Mouse (Mus musculus) lung, embryonic 14.5 days (tissue): ENCODE measurements at regions not wholly inside any gene's neighbourhood (a gene's known extent, or its start where the extent isn't known, plus 50 kb on each side); places are given as distances from the start of the nearest gene placed in this dataset.
A peak's percentile ranks its signal among the peaks of the same experiment; 100 is the strongest.

Source experiments
- ATAC-seq: fragments of 200-750 bp; cut with Nextera tagmentation; 2 replicates; pipeline ENCODE4 v1.8.0; 2017; ENCODE audit warnings: mild to moderate bottlenecking, moderate TSS enrichment, moderate library complexity; ENCODE audit not compliant: insufficient read depth
- DNase-seq: peaks from one replicate; pipeline ENCODE4 v3.0.0-alpha.2; 2015
- H3K27ac ChIP-seq: fragments of 300-500 bp; sonication (generic); 2 replicates; pipeline ENCODE4 v1.5.1; 2014; ENCODE audit warnings: low read depth, mild to moderate bottlenecking, moderate library complexity
- H3K27me3 ChIP-seq: fragments of 300-500 bp; sonication (generic); 2 replicates; pipeline ENCODE4 v1.6.1; 2014; ENCODE audit warnings: low read length, control low read depth; ENCODE audit not compliant: insufficient read depth
- H3K36me3 ChIP-seq: fragments of 300-500 bp; sonication (generic); 2 replicates; pipeline ENCODE4 v1.6.1; 2014; ENCODE audit warnings: control low read depth; ENCODE audit not compliant: insufficient read depth
- H3K4me1 ChIP-seq: fragments of 300-500 bp; sonication (generic); 2 replicates; pipeline ENCODE4 v1.6.1; 2014; ENCODE audit warnings: antibody characterized with exemption, control low read depth; ENCODE audit not compliant: insufficient read depth
- H3K4me2 ChIP-seq: fragments of 300-500 bp; sonication (generic); 2 replicates; pipeline ENCODE4 v1.6.1; 2014; ENCODE audit warnings: mild to moderate bottlenecking
- H3K4me3 ChIP-seq: fragments of 300-500 bp; sonication (generic); 2 replicates; pipeline ENCODE4 v1.5.1; 2014; ENCODE audit warnings: low read depth, low read length
- H3K9ac ChIP-seq: fragments of 300-500 bp; sonication (generic); 2 replicates; pipeline ENCODE4 v1.6.1; 2014
- H3K9me3 ChIP-seq: fragments of 300-500 bp; sonication (generic); 2 replicates; pipeline ENCODE4 v1.6.1; 2016; ENCODE audit warnings: low read depth, low read length, control low read depth
- CTCF ChIP-seq: IDR thresholded peaks from 2 replicates; pipeline ENCODE4 v1.5.1; 2016; ENCODE audit warnings: antibody characterized with exemption, low read depth
- WGBS: fragments of 180-500 bp; shearing (Covaris S2); extraction: QIAGEN DNeasy Blood & Tissue Kit; methylation state at CpG from one replicate; pipeline ENCODE4 v1.1.7; 2014; 5-methylcytosine and 5-hydroxymethylcytosine counted together

- Histone ChIP-seq H3K27ac (no peak overlapping the region), H3K4me2 (no peak overlapping the region), H3K4me3 (no peak overlapping the region), H3K9ac (no peak overlapping the region), H3K36me3 (no peaks in the 10 kb centered on the region), H3K4me1 (no peaks in the 10 kb centered on the region), H3K27me3 (no peaks in the 10 kb centered on the region), H3K9me3 (no peaks in the 10 kb centered on the region)
- no peak for TF ChIP-seq CTCF
- ATAC-seq (no peak), DNase-seq (no peak)
- WGBS: 69% methylated on average over 4 of the region's 4 CpGs
Measured at GRCm38 (mm10) chr3:157732136-157732940, 165.6 kb downstream of the Ptger3 start.

DNA sequence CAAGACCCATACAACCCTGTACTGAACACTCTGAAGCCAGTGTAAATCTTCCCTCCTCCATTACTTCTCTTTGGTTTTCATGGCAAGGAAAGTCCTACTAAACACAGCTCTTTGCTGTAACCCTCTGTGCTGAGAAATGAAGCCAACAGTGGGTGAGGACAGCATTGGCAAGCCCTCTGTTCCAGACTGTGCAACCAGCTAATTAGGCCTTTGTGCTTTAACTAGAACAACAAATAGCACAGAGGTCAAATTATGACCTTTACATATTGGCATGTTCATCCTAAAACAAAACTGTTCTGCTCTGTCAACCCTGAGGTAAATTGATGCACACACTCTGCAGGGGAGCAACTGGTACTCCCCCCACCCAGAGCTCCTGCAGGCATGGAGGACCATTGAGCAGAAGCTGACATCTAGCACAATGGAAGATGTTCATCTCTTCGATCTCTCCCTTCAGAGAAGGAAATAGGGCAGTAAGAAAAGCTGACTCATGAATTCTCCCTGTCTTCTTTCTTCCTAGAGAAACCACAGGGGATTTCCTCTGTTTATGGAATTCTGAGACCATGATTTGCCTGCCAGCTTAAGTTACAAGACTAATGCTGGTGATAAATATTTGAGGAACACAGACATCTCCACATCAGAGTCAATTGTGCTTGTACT is 163.1 kb downstream of the Ptger3 start:
- Histone ChIP-seq H3K27ac (no peak overlapping the region), H3K27me3 (no peaks in the 10 kb centered on the region), H3K9ac (no peak overlapping the region), H3K36me3 (no peaks in the 10 kb centered on the region), H3K4me2 (no peak overlapping the region), H3K9me3 (no peaks in the 10 kb centered on the region), H3K4me1 (no peaks in the 10 kb centered on the region), H3K4me3 (no peak overlapping the region)
- no peak for ATAC-seq
- WGBS: 65% methylated on average over 1 of the region's 1 CpGs
- TF ChIP-seq CTCF: no peak
- no peak for DNase-seq

- WGBS: 44% methylated on average over 1 of the region's 1 CpGs
- no peaks in the 10 kb centered on the region for H3K36me3 ChIP-seq
- DNase-seq (no peak), ATAC-seq (no peak)
- H3K27me3 ChIP-seq: no peaks in the 10 kb centered on the region
- H3K4me1 ChIP-seq: no peaks in the 10 kb centered on the region
- H3K4me3 ChIP-seq: no peak overlapping the region
- H3K4me2 ChIP-seq: no peak overlapping the region
- no peak for TF ChIP-seq CTCF
- H3K27ac ChIP-seq: no peak overlapping the region
- no peak overlapping the region for H3K9ac ChIP-seq
- no peaks in the 10 kb centered on the region for H3K9me3 ChIP-seq
Measured at GRCm38 (mm10) chr3:157724542-157724941, 157.8 kb downstream of the Ptger3 start.

DNA sequence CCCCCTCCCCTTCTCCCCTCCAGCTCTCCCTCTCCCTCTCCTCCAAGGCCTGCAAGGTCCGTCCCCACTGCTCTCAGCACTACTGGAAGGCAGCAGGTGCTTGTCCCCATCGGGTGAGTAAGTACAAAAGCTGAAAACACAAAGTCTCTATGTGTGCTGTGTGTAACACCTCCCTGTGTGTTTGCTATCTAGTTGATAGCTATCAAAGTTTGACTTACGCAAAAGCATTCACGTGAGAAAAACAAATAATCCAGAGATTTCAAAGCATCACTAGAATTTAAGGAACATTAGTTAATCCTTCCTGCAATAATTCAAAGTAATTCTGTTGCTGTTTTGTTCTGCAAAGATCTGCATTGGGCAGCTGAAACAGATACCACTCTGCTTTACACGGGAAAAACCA is 156.5 kb downstream of the Ptger3 start:
- no peaks in the 10 kb centered on the region for H3K4me1 ChIP-seq
- H3K4me2 ChIP-seq: no peak overlapping the region
- no peak for ATAC-seq
- TF ChIP-seq CTCF: no peak
- no peaks in the 10 kb centered on the region for H3K9me3 ChIP-seq
- H3K9ac ChIP-seq: no peak overlapping the region
- H3K4me3 ChIP-seq: no peak overlapping the region
- H3K27me3 ChIP-seq: 0 out of 2 replicates have a peak, but pooled peaks cover 3% of the 10 kb centered on the region
- H3K36me3 ChIP-seq: no peaks in the 10 kb centered on the region
- no peak for DNase-seq
- no peak overlapping the region for H3K27ac ChIP-seq
- 46% methylated on average over 5 of the region's 5 CpGs for WGBS

- no peak overlapping the region for H3K4me2 ChIP-seq
- peak; percentile 90 for TF ChIP-seq CTCF
- H3K4me1 ChIP-seq: no peaks in the 10 kb centered on the region
- 0 out of 2 replicates have a peak, but pooled peaks cover 3% of the 10 kb centered on the region for H3K27me3 ChIP-seq
- no peak overlapping the region for H3K9ac ChIP-seq
- 16% methylated on average over 7 of the region's 7 CpGs for WGBS
- no peaks in the 10 kb centered on the region for H3K9me3 ChIP-seq
- no peaks in the 10 kb centered on the region for H3K36me3 ChIP-seq
- no peak overlapping the region for H3K4me3 ChIP-seq
- no peak overlapping the region for H3K27ac ChIP-seq
- peak; percentile 57; the same call in 1 of the 2 replicates for ATAC-seq
- DNase-seq: peak; percentile 87
Measured at GRCm38 (mm10) chr3:157717313-157717921, 150.7 kb downstream of the Ptger3 start.

DNA sequence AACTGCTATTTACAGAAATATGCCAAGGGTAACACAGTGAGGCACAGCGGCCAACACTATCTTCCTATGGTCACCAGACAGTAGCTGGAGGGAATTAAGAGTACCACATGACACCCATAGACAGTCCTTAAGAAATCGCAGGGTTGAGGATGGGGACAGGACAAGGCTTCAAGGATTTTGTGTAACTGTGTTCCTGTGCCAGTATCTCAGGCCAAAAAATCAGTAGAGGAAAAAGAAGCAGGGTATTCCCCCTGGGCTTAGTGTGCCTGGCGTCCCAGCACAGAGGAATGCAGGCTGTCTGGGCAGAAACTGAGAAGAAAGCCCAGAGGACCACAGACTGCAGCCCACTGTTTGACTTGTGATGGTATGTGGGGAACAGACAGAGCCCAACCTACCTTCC is 147.3 kb downstream of the Ptger3 start:
- DNase-seq: no peak
- Histone ChIP-seq H3K4me1 (no peaks in the 10 kb centered on the region), H3K36me3 (no peaks in the 10 kb centered on the region), H3K9me3 (no peaks in the 10 kb centered on the region), H3K4me2 (no peak overlapping the region), H3K27me3 (0 out of 2 replicates have a peak, but pooled peaks cover 3% of the 10 kb centered on the region), H3K4me3 (no peak overlapping the region), H3K9ac (no peak overlapping the region), H3K27ac (no peak overlapping the region)
- ATAC-seq: no peak
- no peak for TF ChIP-seq CTCF
- 73% methylated on average over 3 of the region's 3 CpGs for WGBS

- 72% methylated on average over 1 of the region's 1 CpGs for WGBS
- TF ChIP-seq CTCF: no peak
- Histone ChIP-seq H3K27ac (no peak overlapping the region), H3K27me3 (no peaks in the 10 kb centered on the region), H3K4me1 (no peaks in the 10 kb centered on the region), H3K4me2 (no peak overlapping the region), H3K9ac (no peak overlapping the region), H3K4me3 (no peak overlapping the region), H3K36me3 (no peaks in the 10 kb centered on the region), H3K9me3 (no peaks in the 10 kb centered on the region)
- DNase-seq (peak; percentile 32), ATAC-seq (peak; percentile 64; the same call in 1 of the 2 replicates)
Measured at GRCm38 (mm10) chr3:157710790-157711381, 144.2 kb downstream of the Ptger3 start.
